Mouse (Mus musculus) adrenal gland, adult 18-20 months (tissue): Measurements from ENCODE around the gene Prss37. TPM values are rescaled to one million over a fixed set of nuclear protein-coding genes. Genes with fewer than 3 reads are reported as not detected.

ENCODE experiments used
- DNase-seq, 2 experiments: peaks; one replicate each; pipeline ENCODE4 v3.0.0; 2021 to 2022; ENCODE audit warnings: low spot score in 2 of 2
- long read RNA-seq, 2 experiments: library from polyadenylated mRNA; stranded (forward); transcript quantifications; one replicate each; pipeline ENCODE4 v2.0.0; 2021
- total RNA-seq, 2 experiments: library from RNA; stranded (reverse); gene quantifications; 1 replicate in 1 of 2; 2 replicates in 1 of 2; pipeline ENCODE4 v1.2.3; 2021

Gene Prss37
- total RNA-seq: not detected
- long read RNA-seq, experiment 1: 0 reads
- long read RNA-seq, experiment 2: 0 reads

DNA sequence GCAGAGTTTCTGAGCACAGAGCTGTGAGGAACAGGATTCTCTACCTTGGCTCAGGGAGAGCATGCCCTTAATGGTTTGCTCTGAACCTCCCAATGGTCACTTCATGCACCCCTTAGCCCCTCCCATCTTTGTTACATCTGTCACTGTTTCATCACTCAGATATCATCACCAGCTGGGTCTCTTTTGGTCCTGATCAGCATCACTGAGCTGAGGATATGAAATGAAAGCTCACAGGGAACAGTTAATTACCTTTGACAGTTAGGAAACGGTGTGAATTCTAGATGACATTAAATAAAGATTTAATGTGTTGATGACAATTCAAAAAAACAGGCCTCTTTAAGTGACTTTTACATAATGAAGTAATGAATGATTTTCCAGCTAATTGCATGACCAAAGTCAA is at the start of gene Prss37:
TSS of gene Prss37 (minus strand) at position 101 of the 400 bp plus-strand sequence.
- DNase-seq: no peak

DNA sequence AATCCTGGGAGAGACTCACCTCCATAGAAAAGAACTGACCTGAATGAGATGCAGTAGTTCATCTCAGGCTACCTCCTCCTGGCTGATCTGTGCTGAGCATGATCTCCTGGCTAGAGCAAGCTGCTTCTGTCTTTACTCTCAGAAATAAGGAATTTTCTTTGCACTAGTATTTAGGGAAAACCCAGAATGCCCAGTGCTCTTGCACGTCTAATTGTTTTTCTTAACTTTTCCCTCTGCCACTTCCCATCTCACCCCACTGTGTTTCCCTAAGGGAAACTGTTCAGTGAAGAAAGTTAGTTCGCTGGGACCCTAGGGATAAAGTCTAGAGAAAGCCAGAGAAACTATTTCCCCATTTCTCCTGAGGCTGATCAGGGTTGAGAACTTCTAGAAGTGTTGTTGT is 35.6 kb upstream of the Prss37 start, which contains the start of gene Olfr461:
TSS of gene Olfr461 (minus strand) at position 101 of the 400 bp plus-strand sequence.
- DNase-seq: no peak

DNA sequence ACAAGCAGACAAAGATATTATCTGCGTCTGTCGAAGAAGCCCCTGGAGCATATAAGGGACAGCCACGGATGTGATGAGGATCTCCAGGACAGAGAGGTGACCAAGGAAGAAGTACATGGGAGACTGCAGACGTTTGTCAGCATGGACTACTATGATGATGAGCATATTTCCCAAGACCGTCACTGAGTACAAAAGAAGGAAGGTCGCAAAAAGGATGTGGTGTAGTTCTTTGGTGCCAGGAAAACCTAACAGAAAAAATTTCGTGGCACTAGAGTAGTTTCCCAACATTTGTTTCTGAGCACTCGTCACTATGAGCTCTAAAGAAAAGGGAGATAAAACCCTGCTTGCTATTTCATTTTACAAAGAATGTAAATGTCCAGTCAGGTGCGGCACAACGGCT is 25.4 kb upstream of the Prss37 start:
- DNase-seq: no peak

DNA sequence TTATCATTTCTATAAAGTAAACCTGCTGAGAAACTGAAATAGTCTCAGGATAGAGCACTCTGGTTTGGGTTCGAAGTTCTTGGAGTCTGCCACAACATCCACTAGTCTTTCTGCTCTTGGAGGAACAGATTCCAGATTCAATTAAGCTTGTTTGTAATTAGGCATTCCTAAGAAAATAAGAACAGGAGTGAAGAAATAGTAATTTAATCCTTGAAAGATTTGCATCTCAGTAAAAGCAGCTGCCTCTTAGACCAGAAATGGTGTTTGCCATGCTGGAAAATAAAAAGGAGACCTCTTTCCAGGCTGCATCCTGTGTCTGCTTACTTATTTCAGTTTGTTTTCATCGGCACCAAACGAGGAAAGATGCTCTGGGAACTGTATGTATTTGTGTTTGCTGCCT is 26.1 kb downstream of the Prss37 start, which contains the start of gene Tas2r108:
TSS of gene Tas2r108 (plus strand) at position 301 of the 400 bp plus-strand sequence.
- no peak for DNase-seq

DNA sequence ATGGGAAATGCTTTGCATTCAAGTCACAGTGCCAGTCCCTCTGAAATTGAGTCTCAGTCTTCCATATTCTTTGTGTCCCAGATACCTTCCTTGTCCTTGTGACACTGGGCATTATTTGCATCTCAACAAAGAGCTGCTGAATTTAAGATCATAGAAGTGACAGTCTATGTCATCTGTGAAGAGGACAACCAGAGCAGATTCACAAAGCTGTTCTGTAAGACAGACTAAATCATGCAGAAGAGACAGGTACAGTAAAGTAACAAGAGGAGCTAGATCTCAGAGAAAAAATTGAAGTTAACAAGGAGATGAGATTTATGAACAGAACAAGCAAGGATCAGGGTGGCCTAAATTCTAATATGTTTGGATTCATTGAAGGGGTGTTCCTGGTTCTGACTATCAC is 28.4 kb downstream of the Prss37 start, which contains the start of gene Tas2r137:
TSS of gene Tas2r137 (plus strand) at position 301 of the 400 bp plus-strand sequence.
- no peak for DNase-seq

DNA sequence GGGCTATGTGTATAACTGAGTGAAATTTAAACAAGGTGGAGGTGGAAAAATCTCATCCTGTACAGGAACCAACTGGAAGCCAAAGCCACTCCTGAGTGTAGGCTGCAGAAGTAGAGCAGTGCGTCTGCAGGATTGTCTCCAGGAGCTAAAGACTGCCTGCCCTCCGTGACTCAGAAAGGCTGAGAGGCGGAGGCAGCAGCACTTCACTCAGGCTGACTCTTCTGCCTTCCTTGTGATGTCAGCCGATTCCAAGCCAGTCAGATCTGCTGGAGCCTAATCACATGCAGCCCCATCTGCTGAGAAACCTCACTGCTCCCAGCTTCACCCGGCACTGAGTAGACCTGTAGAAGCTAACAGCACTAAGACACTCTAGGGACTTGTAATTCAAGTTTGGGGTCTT is 37.0 kb downstream of the Prss37 start:
- no peak for DNase-seq

DNA sequence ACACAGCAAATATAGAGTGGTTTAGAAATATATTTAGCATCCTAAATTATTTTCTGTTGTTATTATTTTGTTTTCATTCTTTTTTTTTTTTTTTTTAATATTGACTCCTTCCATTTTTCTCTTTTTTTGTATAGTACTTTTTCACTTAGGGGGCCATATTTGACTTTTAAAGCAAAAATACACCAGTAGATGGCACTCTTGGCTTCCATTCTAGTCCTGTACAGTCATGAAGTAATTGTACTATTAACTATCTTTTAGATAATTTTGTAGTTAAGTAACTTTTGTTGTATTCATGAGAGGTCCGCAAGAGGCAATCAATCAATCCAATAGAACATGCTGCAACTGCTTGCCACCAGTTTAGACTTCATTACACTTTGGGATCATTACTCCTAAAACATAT is 39.6 kb downstream of the Prss37 start:
- DNase-seq: no peak

DNA sequence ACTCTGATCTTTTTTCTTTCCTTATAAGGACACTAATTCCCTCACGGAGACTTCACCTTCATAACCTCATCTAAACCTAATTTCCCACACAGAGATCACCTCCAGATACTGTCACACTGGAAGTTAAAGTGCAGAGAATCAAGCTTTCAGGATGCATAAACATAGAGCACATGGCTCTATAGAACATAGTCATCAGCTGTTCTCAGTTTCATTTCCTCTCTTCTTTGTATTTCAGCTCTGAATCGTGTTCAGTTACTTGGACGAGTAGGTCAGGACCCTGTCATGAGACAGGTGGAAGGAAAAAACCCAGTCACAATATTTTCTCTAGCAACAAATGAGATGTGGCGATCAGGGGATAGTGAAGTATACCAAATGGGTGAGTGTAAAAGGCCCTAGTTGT is 43.2 kb downstream of the Prss37 start:
- no peak for DNase-seq

DNA sequence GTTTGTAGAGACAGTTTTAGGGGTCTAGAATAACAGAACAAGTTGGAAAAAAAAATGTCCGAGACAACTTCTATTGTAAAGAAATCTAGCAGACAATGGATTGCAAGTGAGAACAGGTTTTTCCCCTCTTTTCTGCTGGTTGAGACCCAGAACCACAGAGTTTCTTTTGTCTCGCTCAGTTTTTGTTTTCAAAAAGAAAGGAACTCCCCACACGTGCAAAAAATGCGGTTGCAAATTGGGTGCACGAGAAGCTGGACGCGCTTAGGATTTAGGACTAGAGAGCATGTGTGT is 47.6 kb downstream of the Prss37 start:
- DNase-seq: no peak

DNA sequence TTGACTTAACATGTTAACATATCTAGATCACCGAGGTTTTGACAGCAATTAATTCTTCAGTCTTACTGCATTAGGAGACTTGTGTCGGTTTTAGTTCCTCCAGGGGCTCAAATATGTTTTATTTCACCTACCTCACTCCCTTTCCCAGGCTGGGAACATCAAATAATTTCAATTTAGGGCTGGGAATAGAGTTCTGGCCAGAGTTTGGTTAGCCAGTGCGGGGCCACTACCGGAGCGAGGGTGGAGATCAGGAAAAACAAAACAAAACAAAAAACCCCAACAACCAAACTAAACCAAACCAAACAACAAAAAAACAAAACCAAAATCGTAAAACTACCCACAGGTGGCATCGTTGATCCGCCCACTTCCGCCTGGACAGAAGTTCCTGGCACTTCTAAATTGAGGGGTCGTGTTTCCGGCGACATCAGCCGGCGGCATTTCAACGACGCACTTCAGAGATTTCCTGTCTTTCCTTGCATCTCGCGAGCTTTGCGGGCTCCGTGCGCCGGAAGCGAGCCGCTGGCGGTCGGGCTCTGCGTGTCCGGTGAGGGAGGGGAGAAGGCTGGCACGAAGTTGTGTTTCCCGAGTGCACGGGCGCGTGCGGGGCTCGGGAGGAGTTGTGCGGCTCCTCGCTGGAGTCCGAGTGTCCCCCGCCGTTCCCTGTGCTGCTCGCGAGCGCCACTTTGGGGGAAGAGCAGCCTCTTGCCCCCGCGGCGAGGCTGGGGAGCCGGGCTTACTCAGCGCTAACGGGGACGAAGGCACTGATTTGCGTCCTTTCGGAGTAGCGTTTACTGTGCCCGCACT is 48.2 kb downstream of the Prss37 start, which contains the start of gene Ssbp1:
TSS of gene Ssbp1 (plus strand) at position 437 of the 804 bp plus-strand sequence.
- peak; percentile 84 to 89 for DNase-seq

DNA sequence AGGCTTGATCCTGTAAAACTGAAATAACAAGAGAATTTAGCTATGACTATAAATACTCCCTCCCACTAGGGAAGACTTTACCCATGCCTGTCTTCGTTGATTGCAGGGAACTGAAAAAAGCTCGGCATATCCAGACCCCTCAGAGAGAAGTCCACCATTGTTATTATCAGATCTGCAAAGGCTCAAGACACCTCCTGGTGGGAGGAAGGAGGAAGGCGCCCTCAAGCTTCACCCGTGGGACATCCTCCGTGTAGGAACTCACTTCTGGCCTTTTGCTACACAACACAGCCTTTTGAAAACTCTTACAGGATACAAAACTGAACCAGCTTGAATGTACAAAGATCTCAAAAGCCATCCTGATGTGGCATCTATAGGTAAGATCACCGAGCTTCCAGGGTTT is 53.6 kb downstream of the Prss37 start:
- DNase-seq: no peak

Other genes with a start within 250 kb of the Prss37 start
- gene Agk, start 194.3 kb downstream of the Prss37 start, total RNA-seq: 10 to 100 TPM; 20.3 to 30.5 TPM
- 10 to 100 TPM in 1 of 2 experiments, 1 to 10 TPM in 1; 9.9 to 14.9 TPM for gene E330009J07Rik, start 83.4 kb downstream of the Prss37 start, total RNA-seq
- gene Wee2, start 80.4 kb downstream of the Prss37 start, total RNA-seq: not detected
- 10 to 100 TPM; 37.7 to 42.4 TPM for gene Ssbp1, start 48.2 kb downstream of the Prss37 start, total RNA-seq
- not detected for gene Tas2r137, start 28.3 kb downstream of the Prss37 start, total RNA-seq
- not detected for gene Tas2r108, start 26.0 kb downstream of the Prss37 start, total RNA-seq
- not detected for gene Olfr461, start 35.5 kb upstream of the Prss37 start, total RNA-seq
- not detected for gene Olfr460, start 50.0 kb upstream of the Prss37 start, total RNA-seq
- gene Clec5a, start 66.3 kb upstream of the Prss37 start, total RNA-seq: 1 to 10 TPM in 1 of 2 experiments, under 1 TPM in 1; 0.86 to 1.1 TPM
- not detected for gene Tas2r138, start 93.8 kb upstream of the Prss37 start, total RNA-seq
- under 1 TPM in 1 of 2 experiments, not detected in 1; 0.89 TPM for gene Mgam, start 109.3 kb upstream of the Prss37 start, total RNA-seq